Comparison of ENCODE assay signal across 8 mouse cellular contexts in the genomic region with DNA sequence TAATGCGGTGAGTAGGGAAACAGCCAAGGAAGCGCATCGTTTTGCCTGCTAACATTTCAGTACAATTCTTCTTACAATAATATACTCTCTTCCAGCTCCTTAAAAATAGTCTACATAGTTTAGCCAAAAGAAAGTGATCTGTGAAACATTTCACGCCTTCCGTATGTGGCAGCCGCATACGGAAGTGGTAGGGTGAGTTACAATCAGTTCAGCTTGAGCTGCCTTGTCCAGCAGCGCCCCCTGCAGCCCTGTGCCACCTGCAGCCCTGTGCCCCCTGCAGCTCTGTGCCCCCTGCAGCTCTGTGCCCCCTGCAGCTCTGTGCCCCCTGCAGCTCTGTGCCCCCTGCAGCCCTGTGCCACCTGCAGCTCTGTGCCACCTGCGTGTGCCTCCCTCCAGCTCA.
DNase-seq lines count a peak whose midpoint lies in the region; TF ChIP-seq lines count a peak whose summit lies in the region.

No protein-coding gene starts in this region.

- H3K9me3 ChIP-seq in heart, embryonic 10.5 days: no peaks in the 10 kb centered on the region

- no peaks in the 10 kb centered on the region for H3K27me3 ChIP-seq in heart, embryonic 10.5 days (ENCODE audit: insufficient read depth, poor library complexity, severe bottlenecking)
- H3K27me3 ChIP-seq in spleen, adult 2 months (ENCODE audit: control insufficient read depth, insufficient read depth, low read length): no peaks in the 10 kb centered on the region

- no peak overlapping the region for H3K27ac ChIP-seq in heart, embryonic 10.5 days
- H3K27ac ChIP-seq in spleen, adult 2 months (ENCODE audit: insufficient read depth, low read length): no peak overlapping the region

- WGBS in heart, embryonic 10.5 days: 82% methylated on average over 9 of the region's 9 CpGs
- 93% methylated on average over 9 of the region's 9 CpGs for WGBS in spleen, adult 2 months

- peak; percentile 45; the same call in 1 of the 2 replicates for TF ChIP-seq CTCF in spleen, adult 2 months (IDR thresholded peaks at IDR 0.05; ENCODE audit: extremely low read depth, insufficient read depth, insufficient read length, insufficient replicate concordance)

- no peak for TF ChIP-seq POLR2A in spleen, adult 2 months (IDR thresholded peaks at IDR 0.05; ENCODE audit: low read depth, low read length)

- DNase-seq in heart, adult 11 months: peak; percentile 86
- no peak for DNase-seq in heart, embryonic 10.5 days (ENCODE audit: low spot score)
- DNase-seq in spleen, adult 2 months (ENCODE audit: low read depth in 1 of 2, low spot score in 2 of 2): peak in 1 of 2 experiments; percentile 20
- DNase-seq in spleen, postnatal 36 days (ENCODE audit: low spot score in 2 of 2): no peak
- DNase-seq in embryo, embryonic 11 days: peak; percentile 33
- peak; percentile 35 for DNase-seq in left cerebral cortex, adult 11 months (ENCODE audit: low spot score)
- DNase-seq in retina, postnatal 7 days (ENCODE audit: low read depth, low spot score): peak; percentile 16
- no peak for DNase-seq in MN1 (ENCODE audit: low spot score)

- H3K4me1 ChIP-seq in heart, embryonic 10.5 days: peaks cover 15% of the 10 kb centered on the region
- no peaks in the 10 kb centered on the region for H3K4me1 ChIP-seq in spleen, adult 2 months (ENCODE audit: control insufficient read depth, insufficient read depth, insufficient read length)

- H3K36me3 ChIP-seq in heart, embryonic 10.5 days: peaks cover 52% of the 10 kb centered on the region
- H3K36me3 ChIP-seq in spleen, adult 2 months (ENCODE audit: control insufficient read depth, insufficient read depth, low read length): peaks cover 8% of the 10 kb centered on the region; the same call in 1 of the 2 replicates

- no peak overlapping the region for H3K4me3 ChIP-seq in heart, embryonic 10.5 days
- no peak overlapping the region for H3K4me3 ChIP-seq in spleen, adult 2 months (ENCODE audit: extremely low read depth, insufficient read depth, insufficient read length)

Comparison
In these comparisons a context has a peak if more than half of its experiments do, and no peak if none do; other contexts are left out.
1. DNase-seq: peak in heart, adult 11 months (single experiment), embryo, embryonic 11 days (single experiment), left cerebral cortex, adult 11 months (single experiment) and retina, postnatal 7 days (single experiment); none in heart, embryonic 10.5 days (single experiment), spleen, postnatal 36 days (0 of 2) and MN1 (single experiment).